Mouse (Mus musculus) hindlimb bud, embryonic 11.5 days (tissue): ENCODE data around the gene Dpm1.

Experiments used
- DNase-seq: peaks from one replicate; pipeline ENCODE4 v3.0.0-alpha.2; 2012; ENCODE audit warnings: low read depth, low spot score; ENCODE audit errors: extremely low spot score

The Dpm1 gene

DNA sequence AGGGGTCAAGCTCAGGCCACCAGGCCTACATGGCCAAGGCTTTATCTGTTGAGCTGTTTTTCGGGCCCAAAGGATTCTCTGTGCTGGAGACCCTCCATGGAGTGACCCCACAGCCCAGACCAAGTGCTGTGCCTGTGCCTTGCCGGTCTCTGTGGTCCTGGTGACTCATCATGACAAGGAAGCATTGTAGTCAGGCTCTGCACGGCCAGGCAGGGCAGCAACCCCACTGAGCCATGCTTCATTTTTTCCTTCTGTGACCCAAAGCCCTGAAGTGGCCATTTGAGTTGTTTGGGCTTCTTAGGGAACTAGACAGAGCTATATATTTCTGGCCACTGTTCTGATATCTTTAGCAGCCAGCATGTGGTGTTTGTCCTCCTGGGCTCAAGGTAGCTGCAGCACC, 62.6 kb downstream of the Dpm1 start:
- DNase-seq: no peak

DNA sequence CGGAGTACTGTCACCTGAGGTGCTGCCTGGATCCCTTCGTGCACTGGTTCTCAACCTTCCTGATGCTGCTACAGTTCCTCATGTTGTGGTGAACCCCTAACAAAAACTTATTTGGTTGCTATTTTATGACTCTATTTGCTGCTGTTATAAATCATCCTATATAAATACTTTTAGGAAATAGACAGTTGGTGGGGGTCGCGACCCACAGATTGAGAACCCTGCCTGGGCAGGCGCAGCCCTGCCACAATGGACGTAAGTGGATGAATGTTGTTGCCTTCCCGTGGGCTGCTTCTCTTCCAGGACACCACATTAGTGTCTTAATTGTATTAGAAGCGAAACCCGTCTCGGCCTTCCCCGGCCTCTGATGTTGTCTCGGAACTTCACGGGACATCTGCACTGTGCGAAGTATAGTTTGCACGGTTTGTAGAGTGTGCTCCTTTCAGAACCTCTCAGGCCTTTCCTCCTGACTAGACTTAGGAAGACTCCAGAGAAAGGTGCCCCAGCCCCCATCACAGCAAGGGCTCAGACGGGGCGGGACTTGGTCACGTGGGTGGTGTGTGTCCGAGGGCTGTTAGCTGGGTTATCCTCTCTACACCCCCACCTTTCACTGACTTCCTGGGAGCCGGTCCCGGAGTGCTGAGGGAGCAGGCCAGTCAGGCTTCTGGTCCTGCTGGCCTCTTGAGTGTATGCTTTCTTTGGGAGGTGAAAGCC, 63.5 kb downstream of the Dpm1 start:
- no peak for DNase-seq

DNA sequence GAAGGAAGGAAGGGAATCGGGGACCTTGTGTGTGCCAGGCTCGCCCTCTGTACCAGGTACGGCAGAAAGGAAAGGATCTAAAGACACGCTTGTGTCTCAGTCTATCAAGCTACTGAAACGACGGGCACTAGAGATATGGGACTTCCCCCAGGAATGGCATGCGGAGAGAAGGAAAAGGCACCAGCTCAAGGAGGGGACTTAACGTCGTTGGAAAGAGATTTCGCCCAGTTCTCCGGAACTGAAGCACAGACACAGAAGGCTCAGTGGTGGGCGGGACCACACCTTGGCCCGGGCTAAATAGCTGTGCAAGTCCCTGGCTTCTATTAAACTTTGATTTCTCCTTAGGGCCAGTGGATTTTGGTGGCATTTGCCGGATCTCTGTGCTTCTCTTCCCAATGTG, 68.4 kb downstream of the Dpm1 start:
- no peak for DNase-seq

DNA sequence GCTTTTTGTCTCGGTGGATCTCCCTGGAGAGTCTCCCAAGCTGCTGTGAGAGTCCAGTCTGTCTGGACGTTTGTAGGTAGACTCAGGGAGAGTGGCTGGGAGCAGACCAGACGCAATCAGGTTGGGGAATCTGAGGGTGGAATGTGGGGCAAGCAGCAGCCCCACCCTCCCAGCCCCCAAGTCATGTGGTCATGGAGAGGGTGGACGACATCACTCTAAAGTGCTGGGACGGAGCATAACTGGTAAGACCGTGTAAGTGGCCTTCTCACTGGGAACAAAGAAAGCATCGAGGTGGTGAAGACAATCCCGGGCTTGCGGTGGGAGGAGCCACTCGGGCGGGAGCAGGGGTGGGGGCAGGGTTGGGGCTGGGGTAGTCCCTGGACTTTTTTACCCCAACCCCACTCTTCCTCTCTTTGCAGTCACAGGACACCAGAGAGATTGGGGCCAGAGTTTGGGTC, 68.8 kb downstream of the Dpm1 start:
- DNase-seq: no peak

DNA sequence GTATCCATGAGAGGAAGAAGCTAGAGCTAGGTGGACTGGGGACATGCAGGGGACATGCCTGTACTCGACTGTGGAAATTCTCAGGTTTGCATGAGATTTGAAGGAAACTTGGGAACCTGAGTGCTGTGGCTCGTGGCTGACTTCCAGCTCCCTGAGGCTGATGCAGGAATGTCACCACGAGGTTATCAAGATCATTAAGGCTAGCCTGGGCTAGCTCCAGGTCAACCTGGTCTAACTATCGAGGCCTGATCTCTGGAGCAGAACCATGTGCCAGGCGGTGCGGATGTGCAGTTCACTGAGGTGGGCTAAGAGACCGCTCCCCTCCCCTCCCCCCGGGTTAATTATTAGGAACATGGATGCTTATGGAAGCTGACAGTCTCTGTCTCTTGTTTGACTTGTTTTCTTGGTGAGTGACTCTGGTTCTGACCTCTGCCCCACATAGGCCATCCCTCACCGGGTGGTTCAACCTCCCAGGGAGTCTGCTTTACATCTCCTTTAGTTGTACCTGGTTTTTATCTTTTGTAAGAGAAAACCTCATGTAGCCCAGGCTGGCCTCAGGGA, 69.9 kb downstream of the Dpm1 start:
- no peak for DNase-seq
